Mouse (Mus musculus) forebrain, embryonic 11.5 days (tissue): ENCODE results near the gene Tmem178. TPM values are rescaled to one million over a fixed set of nuclear protein-coding genes. Genes with fewer than 3 reads are reported as not detected.

ENCODE experiments used
- ATAC-seq: fragments of 200-750 bp; cut with Nextera tagmentation; replicated peaks from 2 replicates; pipeline ENCODE4 v1.8.0; 2017; ENCODE audit warnings: moderate TSS enrichment; ENCODE audit not compliant: low FRiP score
- DNase-seq: peaks from one replicate; pipeline ENCODE4 v3.0.0-alpha.2; 2017; ENCODE audit warnings: low spot score
- H3K27ac ChIP-seq: fragments of 300-500 bp; sonication (generic); 2 replicates; pipeline ENCODE4 v1.5.1; 2014; ENCODE audit warnings: low read depth, low read length
- H3K27me3 ChIP-seq: fragments of 300-500 bp; sonication (generic); 2 replicates; pipeline ENCODE4 v1.6.1; 2014; ENCODE audit warnings: mild to moderate bottlenecking, low read length, mixed read lengths; ENCODE audit not compliant: control insufficient read depth, insufficient read depth
- H3K36me3 ChIP-seq: fragments of 300-500 bp; sonication (generic); 2 replicates; pipeline ENCODE4 v1.6.1; 2014; ENCODE audit warnings: mild to moderate bottlenecking, low read length, moderate library complexity, mixed read lengths; ENCODE audit not compliant: control insufficient read depth, insufficient read depth
- H3K4me1 ChIP-seq: fragments of 300-500 bp; sonication (generic); replicated peaks from 2 replicates; pipeline ENCODE4 v1.6.1; 2014; ENCODE audit warnings: low read length, mixed read lengths; ENCODE audit not compliant: control insufficient read depth, insufficient read depth
- H3K4me2 ChIP-seq: fragments of 300-500 bp; sonication (generic); 2 replicates; pipeline ENCODE4 v1.6.1; 2014; ENCODE audit warnings: low read depth, mild to moderate bottlenecking, low read length, moderate library complexity, mixed read lengths; ENCODE audit not compliant: severe bottlenecking
- H3K4me3 ChIP-seq: fragments of 300-500 bp; sonication (generic); 2 replicates; pipeline ENCODE4 v1.5.1; 2014; ENCODE audit warnings: low read depth, low read length
- H3K9ac ChIP-seq: fragments of 300-500 bp; sonication (generic); 2 replicates; pipeline ENCODE4 v1.6.1; 2014; ENCODE audit warnings: low read length
- H3K9me3 ChIP-seq: fragments of 300-500 bp; sonication (generic); 2 replicates; pipeline ENCODE4 v1.6.1; 2016; ENCODE audit warnings: low read length, mixed read lengths; ENCODE audit not compliant: control insufficient read depth
- WGBS: fragments of 180-500 bp; shearing (Covaris S2); extraction: QIAGEN DNeasy Blood & Tissue Kit; methylation state at CpG from one replicate; pipeline ENCODE4 v1.1.7; 2014; 5-methylcytosine and 5-hydroxymethylcytosine counted together
- polyA plus RNA-seq: library from polyadenylated mRNA; unstranded; fragments of >200 nt; fragmentation: Nextera tagmentation; extraction: Ambion mirVana; gene quantifications from 2 replicates; pipeline ENCODE4 v1.2.1, GENCODE M21; 2014

Tmem178 gene
- polyA plus RNA-seq, 1 experiment from 2014 or later = 13.6 TPM

DNA sequence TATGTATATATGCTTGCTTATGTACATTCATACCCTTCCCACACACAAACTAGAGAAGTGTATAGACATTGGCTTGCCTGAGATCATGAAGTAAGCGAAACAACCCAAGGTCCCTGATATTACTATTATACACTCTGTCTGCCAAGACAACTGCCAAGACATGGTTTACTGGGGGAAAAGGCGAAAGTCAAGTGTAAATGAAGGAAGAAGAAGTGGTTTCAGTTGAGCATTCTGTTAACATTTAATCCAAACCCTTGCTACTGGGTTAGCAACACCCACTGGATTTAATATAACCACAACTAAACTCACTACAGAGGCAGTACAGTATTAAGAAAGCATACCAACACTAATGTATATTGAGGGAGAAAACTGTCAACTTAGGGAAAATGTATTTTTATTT, 28.8 kb upstream of the Tmem178 start:
- DNase-seq (no peak), ATAC-seq (no peak)
- WGBS = 93% methylated on average over 2 of the region's 2 CpGs
- no peak overlapping the region for H3K4me2 ChIP-seq
- no peak overlapping the region for H3K4me3 ChIP-seq
- H3K4me1 ChIP-seq = no peaks in the 10 kb centered on the region
- no peak overlapping the region for H3K9ac ChIP-seq
- no peaks in the 10 kb centered on the region for H3K36me3 ChIP-seq
- no peaks in the 10 kb centered on the region for H3K9me3 ChIP-seq
- H3K27ac ChIP-seq = no peak overlapping the region
- no peaks in the 10 kb centered on the region for H3K27me3 ChIP-seq

DNA sequence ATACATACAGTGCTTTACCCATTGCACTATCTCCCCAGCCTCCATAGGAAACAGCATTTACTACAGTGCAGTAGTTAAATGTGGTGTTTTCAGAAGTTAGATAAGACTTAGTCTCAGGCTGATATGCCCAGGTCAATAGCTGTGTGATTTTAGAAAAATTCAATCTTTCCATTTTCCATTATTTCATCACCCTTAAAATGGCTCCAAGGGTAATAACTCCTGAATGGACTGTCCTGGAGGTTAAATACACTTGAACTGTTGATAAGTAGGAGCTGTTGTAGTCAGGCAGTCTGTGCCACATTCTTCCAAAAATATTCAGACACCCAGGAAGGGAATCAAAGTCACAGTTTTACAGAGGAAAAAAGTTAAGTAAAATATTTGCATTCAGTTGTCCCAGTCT, 25.2 kb upstream of the Tmem178 start:
- no peak overlapping the region for H3K9ac ChIP-seq
- H3K4me2 ChIP-seq = no peak overlapping the region
- no peak overlapping the region for H3K27ac ChIP-seq
- H3K4me3 ChIP-seq = no peak overlapping the region
- H3K27me3 ChIP-seq = no peaks in the 10 kb centered on the region
- H3K9me3 ChIP-seq = no peaks in the 10 kb centered on the region
- ATAC-seq (no peak), DNase-seq (no peak)
- H3K36me3 ChIP-seq = no peaks in the 10 kb centered on the region
- H3K4me1 ChIP-seq = no peaks in the 10 kb centered on the region

DNA sequence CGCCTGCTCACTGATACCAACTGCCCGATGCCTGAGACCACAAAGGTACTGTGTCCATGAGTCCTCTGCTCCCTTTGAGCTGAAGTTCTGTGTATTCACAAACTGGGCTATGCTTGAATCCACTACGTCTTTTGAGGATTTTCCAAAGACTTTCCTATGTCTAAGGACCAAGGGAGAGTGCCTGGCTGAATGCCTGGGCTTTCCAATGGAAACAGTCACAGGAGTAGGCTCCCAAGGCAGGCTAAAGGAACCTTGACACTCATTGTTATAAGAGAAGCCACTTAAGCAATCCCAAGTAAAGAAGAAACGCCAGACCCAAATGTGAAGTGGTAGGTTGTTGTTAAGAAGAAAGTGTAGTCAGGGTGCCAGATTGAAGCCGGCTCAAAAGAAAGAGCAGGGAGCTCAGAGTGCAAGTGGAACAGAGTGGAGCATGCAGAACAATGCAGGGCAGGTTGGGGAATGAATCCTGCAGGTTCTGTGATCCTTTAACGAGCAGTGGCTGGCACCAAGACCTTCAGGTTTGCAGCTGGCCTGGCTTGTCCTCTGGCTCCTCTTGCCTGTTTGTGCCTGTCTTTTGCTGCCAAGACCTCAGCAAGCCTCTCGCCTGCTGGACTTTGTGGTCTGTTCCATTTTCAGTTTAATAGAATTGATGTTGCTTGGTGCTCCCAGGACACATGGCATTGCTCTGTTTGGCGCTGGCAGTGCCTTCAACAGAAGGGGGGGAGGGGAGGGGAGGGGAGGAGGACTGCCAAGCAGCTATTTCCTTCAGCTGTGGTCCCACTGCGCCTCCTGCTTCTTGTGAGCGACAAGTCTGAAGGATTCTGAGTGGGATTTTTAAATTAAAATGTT, 22.9 kb upstream of the Tmem178 start:
- no peak overlapping the region for H3K9ac ChIP-seq
- no peaks in the 10 kb centered on the region for H3K36me3 ChIP-seq
- no peaks in the 10 kb centered on the region for H3K27me3 ChIP-seq
- ATAC-seq (no peak), DNase-seq (no peak)
- H3K4me3 ChIP-seq = no peak overlapping the region
- H3K27ac ChIP-seq = no peak overlapping the region
- no peaks in the 10 kb centered on the region for H3K4me1 ChIP-seq
- H3K9me3 ChIP-seq = no peaks in the 10 kb centered on the region
- 66% methylated on average over 10 of the region's 10 CpGs for WGBS
- H3K4me2 ChIP-seq = no peak overlapping the region

DNA sequence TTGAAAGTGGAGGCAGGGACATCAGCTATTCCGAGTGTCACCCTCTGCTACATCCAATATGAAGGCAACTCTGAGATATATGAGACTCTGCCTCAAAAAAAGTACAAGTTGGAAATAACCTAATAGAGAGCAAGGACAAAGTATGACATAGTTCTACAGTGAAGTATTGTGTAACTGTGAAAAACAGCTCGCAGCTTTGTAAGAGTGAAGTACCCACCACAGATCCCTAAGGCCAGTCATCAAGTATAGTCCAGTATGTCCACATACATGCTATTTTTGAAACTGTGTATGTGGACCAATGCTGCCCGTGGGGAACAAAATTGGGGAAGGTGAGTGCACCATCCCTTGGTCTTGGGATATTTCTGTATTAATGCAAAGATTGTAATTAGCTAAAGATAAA, 18.9 kb upstream of the Tmem178 start:
- H3K4me2 ChIP-seq = no peak overlapping the region
- no peaks in the 10 kb centered on the region for H3K4me1 ChIP-seq
- 92% methylated on average over 3 of the region's 3 CpGs for WGBS
- no peaks in the 10 kb centered on the region for H3K9me3 ChIP-seq
- ATAC-seq (no peak), DNase-seq (no peak)
- H3K36me3 ChIP-seq = no peaks in the 10 kb centered on the region
- H3K4me3 ChIP-seq = no peak overlapping the region
- no peak overlapping the region for H3K9ac ChIP-seq
- no peaks in the 10 kb centered on the region for H3K27me3 ChIP-seq
- no peak overlapping the region for H3K27ac ChIP-seq

DNA sequence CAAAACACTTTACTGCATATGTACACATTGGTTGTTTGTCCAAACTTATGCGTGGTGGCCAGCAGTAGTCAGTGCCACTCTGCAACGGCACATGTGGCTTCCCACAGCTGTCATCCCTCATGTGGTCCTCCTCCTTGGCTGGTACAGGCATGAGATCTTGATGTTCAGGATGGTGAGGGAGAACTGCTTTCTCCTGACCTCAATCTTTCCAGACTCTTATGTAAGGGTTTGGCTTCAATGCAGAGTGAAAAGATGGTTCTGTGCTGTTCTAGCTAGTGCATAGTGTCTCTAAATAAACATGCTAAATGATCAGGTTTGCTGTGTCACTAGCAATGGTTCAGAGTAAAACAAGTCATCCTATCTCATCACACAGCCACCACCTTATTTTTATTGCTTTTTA, 17.3 kb upstream of the Tmem178 start:
- Histone ChIP-seq H3K36me3 (no peaks in the 10 kb centered on the region), H3K27ac (no peak overlapping the region), H3K4me1 (no peaks in the 10 kb centered on the region), H3K9me3 (no peaks in the 10 kb centered on the region), H3K27me3 (no peaks in the 10 kb centered on the region), H3K4me2 (no peak overlapping the region), H3K4me3 (no peak overlapping the region), H3K9ac (no peak overlapping the region)
- no peak for ATAC-seq
- no peak for DNase-seq
- WGBS = 95% methylated on average over 2 of the region's 2 CpGs

DNA sequence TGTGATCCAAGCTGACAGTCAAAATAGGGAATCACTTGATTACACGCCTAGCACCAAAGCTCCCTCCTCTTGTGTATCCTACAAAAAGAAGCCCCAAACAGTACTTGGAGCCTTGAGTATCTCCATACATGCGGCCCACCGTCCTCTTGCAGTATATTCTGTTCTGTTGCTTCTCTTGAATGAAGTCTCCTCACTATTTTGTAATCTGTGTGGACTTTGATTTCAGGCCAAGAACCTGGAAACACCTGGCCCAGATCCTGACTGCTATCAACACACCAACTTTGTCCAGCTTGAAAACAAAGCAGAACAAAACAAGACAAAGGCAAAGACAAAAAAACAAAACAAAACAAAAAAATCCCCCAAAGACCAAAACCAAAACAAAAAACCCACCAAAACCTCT, 11.7 kb upstream of the Tmem178 start:
- no peak overlapping the region for H3K4me2 ChIP-seq
- DNase-seq = no peak
- H3K4me1 ChIP-seq = no peaks in the 10 kb centered on the region
- no peak overlapping the region for H3K9ac ChIP-seq
- no peak overlapping the region for H3K4me3 ChIP-seq
- no peaks in the 10 kb centered on the region for H3K27me3 ChIP-seq
- no peak for ATAC-seq
- no peaks in the 10 kb centered on the region for H3K9me3 ChIP-seq
- no peaks in the 10 kb centered on the region for H3K36me3 ChIP-seq
- 89% methylated on average over 3 of the region's 3 CpGs for whole genome bisulfite sequencing
- H3K27ac ChIP-seq = no peak overlapping the region

DNA sequence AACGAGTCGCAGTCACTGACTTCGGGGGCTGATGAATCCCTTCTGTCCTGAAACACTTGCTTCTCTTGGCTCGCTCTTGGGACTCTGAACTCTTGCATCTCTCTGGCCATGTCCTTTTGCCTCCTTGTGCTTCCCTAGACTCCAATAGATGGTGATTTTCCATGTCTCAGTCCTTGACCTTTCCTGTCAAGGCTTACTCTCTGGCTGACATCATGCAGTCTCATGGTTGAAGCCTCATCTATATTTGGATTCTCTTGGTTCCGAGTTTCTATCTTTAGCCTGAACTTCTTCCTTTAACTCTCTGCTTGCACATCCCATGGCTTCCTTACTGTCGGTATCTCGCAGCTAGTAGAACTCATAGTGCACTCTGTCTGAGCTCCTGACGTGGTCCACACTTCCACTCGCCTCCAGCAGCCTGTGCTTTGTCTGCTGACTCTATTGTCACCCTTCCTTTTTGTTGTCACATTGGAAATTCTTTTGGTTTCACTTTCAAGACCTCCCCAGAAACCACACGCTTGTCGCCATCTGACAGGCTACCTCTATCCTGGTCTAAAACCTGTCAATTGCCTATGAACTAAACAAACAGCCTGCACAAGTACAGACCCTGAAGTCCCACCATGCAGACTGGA, 10.9 kb upstream of the Tmem178 start:
- Histone ChIP-seq H3K27me3 (no peaks in the 10 kb centered on the region), H3K9ac (no peak overlapping the region), H3K4me1 (no peaks in the 10 kb centered on the region), H3K4me3 (no peak overlapping the region), H3K9me3 (no peaks in the 10 kb centered on the region), H3K27ac (no peak overlapping the region), H3K36me3 (no peaks in the 10 kb centered on the region), H3K4me2 (no peak overlapping the region)
- WGBS = 86% methylated on average over 11 of the region's 11 CpGs
- ATAC-seq (no peak), DNase-seq (no peak)

DNA sequence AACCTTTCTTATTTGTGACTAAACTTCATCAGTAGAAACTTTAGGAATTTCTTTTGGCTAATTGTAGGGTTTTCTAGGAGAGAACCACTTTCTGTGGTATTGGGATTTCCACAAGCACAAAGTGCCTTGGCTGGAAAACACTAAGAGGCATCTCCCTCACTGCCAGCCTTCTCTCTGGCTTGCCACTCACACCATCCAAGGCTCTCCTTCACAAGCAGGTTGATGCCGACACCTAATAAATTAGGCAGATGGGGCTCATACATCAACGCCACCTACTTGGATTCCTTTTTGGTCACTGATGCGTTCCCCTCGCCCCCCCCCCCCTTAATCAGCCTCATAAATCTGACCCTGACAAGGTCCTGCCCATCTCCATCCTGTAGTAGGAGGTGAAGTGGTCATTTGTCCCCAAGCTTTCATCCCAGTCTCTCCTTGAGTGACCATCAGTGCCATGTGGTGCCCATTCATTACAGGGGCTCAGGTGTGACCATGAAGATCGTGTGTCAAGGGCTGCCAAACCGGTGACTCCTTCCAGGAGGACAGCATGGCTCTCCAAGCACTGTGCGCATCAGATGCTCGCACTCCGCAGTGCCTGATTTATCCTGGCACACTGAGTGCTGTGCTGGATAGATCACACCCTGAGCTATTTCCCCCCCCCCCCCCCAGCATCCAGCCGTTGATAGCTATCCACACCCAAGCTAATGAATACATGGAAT, 8.5 kb upstream of the Tmem178 start:
- ATAC-seq = peak; percentile 33; the same call in 1 of the 2 replicates
- Histone ChIP-seq H3K9ac (no peak overlapping the region), H3K9me3 (no peaks in the 10 kb centered on the region), H3K27ac (no peak overlapping the region), H3K4me1 (no peaks in the 10 kb centered on the region), H3K4me3 (no peak overlapping the region), H3K4me2 (no peak overlapping the region), H3K36me3 (no peaks in the 10 kb centered on the region), H3K27me3 (no peaks in the 10 kb centered on the region)
- WGBS = 87% methylated on average over 10 of the region's 10 CpGs
- no peak for DNase-seq
